Mouse (Mus musculus): ENCODE results near the gene Slit1.

The Slit1 gene

GRCm38 (mm10) chr19:41724831-41725470, 18.5 kb downstream of the Slit1 start:
- WGBS: 20% methylated on average over 9 of the region's 9 CpGs

GRCm38 (mm10) chr19:41723337-41723736, 20.1 kb downstream of the Slit1 start:
- WGBS: 68% methylated on average over 2 of the region's 2 CpGs

- WGBS: 63% methylated on average over 8 of the region's 8 CpGs
Observed at GRCm38 (mm10) chr19:41719436-41719835, 24.0 kb downstream of the Slit1 start.

- WGBS: 72% methylated on average over 19 of the region's 19 CpGs
Observed at GRCm38 (mm10) chr19:41716233-41717218, 26.9 kb downstream of the Slit1 start.

GRCm38 (mm10) chr19:41714431-41714917, 29.0 kb downstream of the Slit1 start:
- 79% methylated on average over 9 of the region's 9 CpGs for WGBS

- 71% methylated on average over 8 of the region's 8 CpGs for WGBS
Observed at GRCm38 (mm10) chr19:41712829-41713228, 30.6 kb downstream of the Slit1 start.

- 66% methylated on average over 9 of the region's 9 CpGs for WGBS
Observed at GRCm38 (mm10) chr19:41711665-41712064, 31.8 kb downstream of the Slit1 start.

GRCm38 (mm10) chr19:41709497-41710165, 33.8 kb downstream of the Slit1 start:
- WGBS: 78% methylated on average over 12 of the region's 12 CpGs

- WGBS: 63% methylated on average over 12 of the region's 12 CpGs
Observed at GRCm38 (mm10) chr19:41707850-41708249, 35.6 kb downstream of the Slit1 start.

- WGBS: 88% methylated on average over 17 of the region's 17 CpGs
Observed at GRCm38 (mm10) chr19:41706094-41706828, 37.2 kb downstream of the Slit1 start.

- WGBS: 81% methylated on average over 12 of the region's 12 CpGs
Observed at GRCm38 (mm10) chr19:41705416-41705815, 38.0 kb downstream of the Slit1 start.

GRCm38 (mm10) chr19:41702638-41703037, 40.8 kb downstream of the Slit1 start:
- 68% methylated on average over 6 of the region's 6 CpGs for WGBS

- WGBS: 77% methylated on average over 5 of the region's 5 CpGs
Observed at GRCm38 (mm10) chr19:41698857-41699424, 44.5 kb downstream of the Slit1 start.

GRCm38 (mm10) chr19:41697807-41698515, 45.5 kb downstream of the Slit1 start:
- 48% methylated on average over 6 of the region's 6 CpGs for WGBS

- WGBS: 25% methylated on average over 9 of the region's 9 CpGs
Observed at GRCm38 (mm10) chr19:41697111-41697806, 46.2 kb downstream of the Slit1 start.

- 50% methylated on average over 9 of the region's 9 CpGs for WGBS
Observed at GRCm38 (mm10) chr19:41696443-41696842, 47.0 kb downstream of the Slit1 start.

- 56% methylated on average over 6 of the region's 6 CpGs for WGBS
Observed at GRCm38 (mm10) chr19:41695046-41695445, 48.4 kb downstream of the Slit1 start.

- WGBS: 61% methylated on average over 9 of the region's 9 CpGs
Observed at GRCm38 (mm10) chr19:41694610-41695009, 48.9 kb downstream of the Slit1 start.

- WGBS: 33% methylated on average over 5 of the region's 5 CpGs
Observed at GRCm38 (mm10) chr19:41693727-41694126, 49.7 kb downstream of the Slit1 start.

- WGBS: 81% methylated on average over 10 of the region's 10 CpGs
Observed at GRCm38 (mm10) chr19:41690064-41690463, 53.4 kb downstream of the Slit1 start.
